Mouse (Mus musculus) fibroblast of lung, adult 2 months (primary cell): ENCODE results near the gene Phlda3.

Source experiments
- DNase-seq: peaks from one replicate; pipeline ENCODE4 v3.0.0-alpha.2; 2011; ENCODE audit warnings: low read depth

Gene Phlda3

DNA sequence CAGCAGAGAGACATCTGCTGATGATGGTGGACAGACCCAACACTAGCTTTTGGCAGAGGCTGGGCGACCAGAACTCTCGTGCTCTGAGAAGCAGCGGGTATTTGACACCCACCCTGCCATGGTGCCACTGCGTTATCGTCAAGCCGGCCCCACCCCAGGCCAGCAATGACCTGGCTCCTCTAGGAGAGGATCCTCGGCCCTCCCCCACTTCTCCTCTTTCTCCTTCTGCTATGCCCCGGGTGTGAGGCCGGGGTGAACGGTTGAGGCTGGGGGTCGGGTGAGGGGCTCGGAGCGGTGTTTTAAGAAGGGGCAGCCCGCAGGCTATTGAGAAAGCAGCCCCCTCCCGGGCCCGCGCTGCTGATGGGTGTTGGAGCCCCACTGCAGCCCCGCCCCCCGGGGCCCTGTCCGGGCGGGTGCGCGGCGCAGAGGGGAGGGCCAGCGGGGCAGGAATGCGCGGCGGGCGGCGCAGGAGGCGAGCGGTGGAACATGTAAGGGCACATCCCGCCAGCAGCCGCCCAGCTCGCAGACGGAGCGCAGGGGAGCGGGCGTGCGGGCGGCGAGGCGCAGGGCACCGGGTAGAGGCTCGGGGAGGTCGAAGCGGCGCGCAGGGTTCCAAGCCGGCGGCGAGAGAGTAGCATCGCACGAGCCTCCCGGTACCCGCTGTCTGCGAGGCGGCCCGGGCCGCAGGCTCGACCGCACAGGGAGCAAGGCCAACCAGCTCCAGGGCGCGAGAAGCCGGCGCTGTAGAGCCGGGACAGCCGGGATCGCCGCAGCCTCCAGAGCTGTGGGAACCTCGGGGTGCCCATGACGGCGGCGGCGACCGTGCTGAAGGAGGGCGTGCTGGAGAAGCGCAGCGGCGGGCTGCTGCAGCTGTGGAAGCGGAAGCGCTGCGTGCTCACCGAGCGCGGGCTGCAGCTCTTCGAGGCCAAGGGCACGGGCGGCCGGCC, at the start of gene Phlda3:
TSS of gene Phlda3 (plus strand) at position 475 of the 947 bp plus-strand sequence.
- DNase-seq = no peak

GRCm38 (mm10) chr1:135719486-135719885, 46.4 kb upstream of the Phlda3 start:
- DNase-seq = no peak

- no peak for DNase-seq
These were observed 45.9 kb upstream of the Phlda3 start, which contains the start of gene Csrp1 for GRCm38 (mm10) chr1:135719983-135720382. Gene Csrp1 (plus strand): TSS chr1:135720061.

GRCm38 (mm10) chr1:135723016-135723415, 42.9 kb upstream of the Phlda3 start:
- DNase-seq = no peak

- DNase-seq = no peak
These were observed 41.8 kb upstream of the Phlda3 start for GRCm38 (mm10) chr1:135724134-135724533.

DNA sequence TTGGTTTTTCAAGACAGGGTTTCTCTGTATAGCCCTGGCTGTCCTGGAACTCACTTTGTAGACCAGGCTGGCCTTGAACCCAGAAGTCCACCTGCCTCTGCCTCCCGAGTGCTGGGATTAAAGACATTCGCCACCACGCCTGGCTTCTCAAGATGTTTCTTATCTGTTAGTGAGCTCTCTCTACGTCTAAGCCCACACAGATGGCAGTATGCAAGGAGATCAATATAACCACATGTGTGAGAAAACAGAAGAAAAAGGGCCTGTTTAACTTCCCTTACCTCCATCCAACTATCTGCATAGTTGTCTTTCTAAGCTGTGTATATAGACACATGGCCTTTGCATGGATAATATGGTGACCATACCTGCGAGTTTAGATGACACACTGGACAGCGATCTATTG, 40.6 kb upstream of the Phlda3 start:
- no peak for DNase-seq

DNA sequence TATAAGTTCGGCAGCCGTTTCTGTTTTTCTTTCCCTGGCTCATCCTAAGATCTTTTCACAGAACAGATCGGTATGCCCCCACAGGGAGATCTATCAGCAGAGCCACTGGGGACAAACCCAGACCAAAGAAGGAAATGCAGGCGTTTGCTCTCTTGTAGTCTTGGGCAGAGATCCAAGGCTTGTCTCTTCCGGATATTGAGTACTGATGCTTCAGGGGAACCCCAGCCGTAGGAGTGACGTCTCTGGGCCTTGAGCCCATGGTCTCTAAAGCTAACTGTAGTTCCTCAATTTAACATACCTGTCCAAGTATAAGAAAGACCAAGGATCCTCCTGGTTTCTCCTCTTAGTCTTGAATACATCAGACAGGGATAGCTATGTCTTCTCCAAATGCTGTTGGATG, 40.0 kb upstream of the Phlda3 start:
- no peak for DNase-seq

- DNase-seq = no peak
These were observed 37.1 kb upstream of the Phlda3 start for GRCm38 (mm10) chr1:135728631-135729366.

- no peak for DNase-seq
These were observed 36.6 kb upstream of the Phlda3 start for GRCm38 (mm10) chr1:135729367-135729713.

- no peak for DNase-seq
These were observed 36.1 kb upstream of the Phlda3 start for GRCm38 (mm10) chr1:135729821-135730220.

DNA sequence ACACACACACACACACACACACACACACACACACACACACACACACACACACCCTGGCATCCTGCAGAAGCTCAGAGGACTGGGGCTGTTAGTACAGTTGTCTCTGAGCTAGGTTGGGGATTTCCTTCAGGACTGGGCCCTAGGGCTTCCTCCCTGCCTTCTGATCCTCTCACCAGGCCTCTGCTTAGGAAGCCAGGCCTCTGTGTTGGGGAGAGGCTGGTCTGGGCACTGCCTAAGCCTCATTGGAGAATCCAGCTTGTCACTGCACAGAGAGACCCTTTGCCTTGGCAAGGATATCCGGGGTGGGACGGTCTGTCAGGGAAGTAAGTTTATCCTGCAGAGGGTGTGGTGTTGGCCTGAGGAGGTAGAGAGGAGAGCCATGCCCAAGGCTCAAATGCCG, 35.6 kb upstream of the Phlda3 start:
- no peak for DNase-seq

DNA sequence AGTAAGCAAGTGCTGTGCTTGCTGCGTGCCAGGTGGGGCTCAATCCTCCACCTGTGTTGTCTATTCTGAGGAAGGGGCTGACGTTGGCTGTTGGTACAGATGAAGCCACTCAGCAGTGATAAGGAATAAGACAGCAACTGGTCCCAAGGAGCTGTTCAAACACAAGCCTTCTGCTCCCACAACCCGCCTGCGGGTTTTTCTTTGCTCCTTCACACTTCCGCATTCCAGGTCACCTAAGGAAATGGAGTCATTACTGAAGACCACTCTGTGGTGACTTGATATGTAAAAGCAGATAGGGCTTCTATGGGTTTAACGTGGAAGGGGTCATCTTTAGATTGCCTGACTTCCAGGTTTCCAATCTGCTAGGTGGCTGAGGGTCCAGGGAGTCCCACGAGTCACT, 34.5 kb upstream of the Phlda3 start:
- no peak for DNase-seq

GRCm38 (mm10) chr1:135731897-135732684, 33.8 kb upstream of the Phlda3 start:
- peak; percentile 53 for DNase-seq

- no peak for DNase-seq
These were observed 31.5 kb upstream of the Phlda3 start for GRCm38 (mm10) chr1:135734225-135734937.

- DNase-seq = no peak
These were observed 30.5 kb upstream of the Phlda3 start for GRCm38 (mm10) chr1:135735460-135735859.

DNA sequence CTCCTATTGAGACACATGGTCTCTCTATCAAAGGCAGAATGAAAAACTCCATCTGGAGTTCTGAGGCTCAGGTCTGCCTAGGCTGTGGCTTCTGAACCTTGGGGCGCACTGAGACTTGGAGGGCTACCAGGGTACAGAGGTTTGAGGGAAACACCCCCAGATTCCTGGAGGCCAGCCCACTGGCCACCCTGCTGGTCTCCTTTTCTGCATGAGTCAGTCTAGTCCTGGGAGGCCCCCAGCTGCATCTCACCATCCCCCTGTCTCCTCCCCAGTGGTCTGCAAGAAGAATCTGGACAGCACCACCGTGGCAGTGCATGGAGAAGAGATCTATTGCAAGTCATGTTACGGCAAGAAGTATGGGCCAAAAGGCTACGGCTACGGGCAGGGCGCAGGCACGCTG, 20.9 kb upstream of the Phlda3 start:
- no peak for DNase-seq

GRCm38 (mm10) chr1:135746248-135746647, 19.7 kb upstream of the Phlda3 start:
- no peak for DNase-seq

DNA sequence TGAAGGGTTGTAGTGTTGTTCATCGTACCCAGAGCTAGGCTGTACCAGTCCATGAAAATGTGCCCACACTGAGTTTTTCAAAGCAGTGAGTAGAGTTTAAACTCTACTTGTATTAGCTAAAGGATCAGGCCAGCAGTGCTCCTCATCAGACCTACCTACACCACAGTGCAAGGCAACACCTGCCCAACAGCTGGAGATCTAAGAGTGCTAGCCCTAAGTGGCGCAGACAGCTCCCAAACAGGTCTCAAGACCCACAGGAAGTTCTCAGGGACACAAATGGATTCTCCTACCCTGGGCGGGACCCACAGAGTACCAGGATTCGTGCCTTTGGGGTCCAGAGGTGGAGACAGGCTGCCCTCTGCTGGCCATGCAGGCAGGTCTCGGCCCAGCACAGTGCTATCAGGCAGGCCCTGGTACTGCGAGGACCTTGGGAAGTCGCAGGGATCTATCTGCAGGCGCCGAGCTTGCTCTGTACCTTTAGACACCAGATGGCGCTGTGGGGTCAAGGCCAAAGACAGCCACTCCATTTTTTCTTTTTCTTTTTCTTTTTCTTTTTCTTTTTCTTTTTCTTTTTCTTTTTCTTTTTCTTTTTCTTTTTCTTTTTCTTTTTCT, 13.1 kb upstream of the Phlda3 start:
- DNase-seq = peak; percentile 91

- peak; percentile 97 for DNase-seq
These were observed 10.6 kb upstream of the Phlda3 start for GRCm38 (mm10) chr1:135755287-135755686.

GRCm38 (mm10) chr1:135755913-135756312, 10.0 kb upstream of the Phlda3 start:
- DNase-seq = no peak

GRCm38 (mm10) chr1:135757287-135757686, 8.6 kb upstream of the Phlda3 start:
- no peak for DNase-seq
